Mouse (Mus musculus) midbrain, embryonic 11.5 days (tissue): ENCODE results near the gene Ankrd11. TPM values are rescaled to one million over a fixed set of nuclear protein-coding genes. Genes with fewer than 3 reads are reported as not detected.
A peak's percentile ranks its signal among the peaks of the same experiment; 100 is the strongest.

Experiments
- ATAC-seq: fragments of 200-750 bp; cut with Nextera tagmentation; 2 replicates; pipeline ENCODE4 v1.8.0; 2017; ENCODE audit warnings: moderate TSS enrichment, moderate library complexity; ENCODE audit not compliant: low FRiP score
- DNase-seq: peaks from one replicate; pipeline ENCODE4 v3.0.0; 2015; ENCODE audit warnings: low spot score; ENCODE audit errors: missing footprints
- H3K27ac ChIP-seq: fragments of 300-500 bp; sonication (generic); 2 replicates; pipeline ENCODE4 v1.5.1; 2014; ENCODE audit warnings: low read depth, low read length
- H3K27me3 ChIP-seq: fragments of 300-500 bp; sonication (generic); 2 replicates; pipeline ENCODE4 v1.6.1; 2014; ENCODE audit warnings: mild to moderate bottlenecking, low read length, moderate library complexity, mixed read lengths; ENCODE audit not compliant: control insufficient read depth, insufficient read depth
- H3K36me3 ChIP-seq: fragments of 300-500 bp; sonication (generic); 2 replicates; pipeline ENCODE4 v1.6.1; 2014; ENCODE audit warnings: mild to moderate bottlenecking, low read length, moderate library complexity, mixed read lengths; ENCODE audit not compliant: control insufficient read depth, insufficient read depth
- H3K4me1 ChIP-seq: fragments of 300-500 bp; sonication (generic); 2 replicates; pipeline ENCODE4 v1.6.1; 2014; ENCODE audit warnings: low read length; ENCODE audit not compliant: control insufficient read depth, insufficient read depth
- H3K4me2 ChIP-seq: fragments of 300-500 bp; sonication (generic); 2 replicates; pipeline ENCODE4 v1.6.1; 2014; ENCODE audit warnings: mild to moderate bottlenecking, moderate library complexity
- H3K4me3 ChIP-seq: fragments of 300-500 bp; sonication (generic); 2 replicates; pipeline ENCODE4 v1.5.1; 2014; ENCODE audit warnings: low read depth, low read length
- H3K9ac ChIP-seq: fragments of 300-500 bp; sonication (generic); 2 replicates; pipeline ENCODE4 v1.6.1; 2014; ENCODE audit warnings: low read length
- H3K9me3 ChIP-seq: fragments of 300-500 bp; sonication (generic); 2 replicates; pipeline ENCODE4 v1.6.1; 2016; ENCODE audit warnings: low read length; ENCODE audit not compliant: control insufficient read depth
- WGBS: fragments of 180-500 bp; shearing (Covaris S2); extraction: QIAGEN DNeasy Blood & Tissue Kit; methylation state at CpG from one replicate; pipeline ENCODE4 v1.1.7; 2014; 5-methylcytosine and 5-hydroxymethylcytosine counted together
- polyA plus RNA-seq: library from polyadenylated mRNA; unstranded; fragments of >200 nt; fragmentation: Nextera tagmentation; extraction: Ambion mirVana; gene quantifications from 2 replicates; pipeline ENCODE4 v1.2.1, GENCODE M21; 2014

The Ankrd11 gene
- polyA plus RNA-seq, 1 experiment from 2014 or later: 72.0 TPM

GRCm38 (mm10) chr8:122854388-122854787 lies 187.7 kb downstream of the Ankrd11 start:
- H3K9ac ChIP-seq: no peak overlapping the region
- no peaks in the 10 kb centered on the region for H3K36me3 ChIP-seq
- H3K27ac ChIP-seq: no peak overlapping the region
- DNase-seq: no peak
- no peak for ATAC-seq
- H3K4me1 ChIP-seq: peaks cover 11% of the 10 kb centered on the region
- H3K27me3 ChIP-seq: no peaks in the 10 kb centered on the region
- H3K4me2 ChIP-seq: no peak overlapping the region
- no peak overlapping the region for H3K4me3 ChIP-seq
- WGBS: 78% methylated on average over 7 of the region's 7 CpGs
- no peaks in the 10 kb centered on the region for H3K9me3 ChIP-seq

- Histone ChIP-seq H3K27ac (no peak overlapping the region), H3K27me3 (no peaks in the 10 kb centered on the region), H3K9me3 (no peaks in the 10 kb centered on the region), H3K4me1 (peaks cover 11% of the 10 kb centered on the region), H3K4me3 (no peak overlapping the region), H3K4me2 (0 out of 2 replicates have a peak overlapping the region, but pooled peaks have one; percentile 3), H3K9ac (peak overlapping the region; percentile 29; the same call in 1 of the 2 replicates), H3K36me3 (no peaks in the 10 kb centered on the region)
- peak; percentile 88 for DNase-seq
- 11% methylated on average over 11 of the region's 11 CpGs for WGBS
- ATAC-seq: peak; percentile 88
These were observed 188.7 kb downstream of the Ankrd11 start for GRCm38 (mm10) chr8:122853340-122853771.

- Histone ChIP-seq H3K9ac (no peak overlapping the region), H3K27me3 (no peaks in the 10 kb centered on the region), H3K27ac (no peak overlapping the region), H3K4me3 (no peak overlapping the region), H3K4me2 (no peak overlapping the region), H3K9me3 (no peaks in the 10 kb centered on the region), H3K36me3 (no peaks in the 10 kb centered on the region), H3K4me1 (peaks cover 11% of the 10 kb centered on the region)
- DNase-seq: no peak
- 56% methylated on average over 1 of the region's 1 CpGs for WGBS
- ATAC-seq: no peak
These were observed 189.6 kb downstream of the Ankrd11 start for GRCm38 (mm10) chr8:122852546-122852905.

GRCm38 (mm10) chr8:122851692-122852545 lies 190.2 kb downstream of the Ankrd11 start:
- H3K36me3 ChIP-seq: no peaks in the 10 kb centered on the region
- H3K9me3 ChIP-seq: no peaks in the 10 kb centered on the region
- H3K4me1 ChIP-seq: peaks cover 11% of the 10 kb centered on the region
- H3K4me3 ChIP-seq: no peak overlapping the region
- DNase-seq (no peak), ATAC-seq (no peak)
- WGBS: 81% methylated on average over 12 of the region's 12 CpGs
- H3K27me3 ChIP-seq: no peaks in the 10 kb centered on the region
- H3K27ac ChIP-seq: no peak overlapping the region
- no peak overlapping the region for H3K9ac ChIP-seq
- H3K4me2 ChIP-seq: no peak overlapping the region

GRCm38 (mm10) chr8:122850641-122851240 lies 191.3 kb downstream of the Ankrd11 start:
- peaks cover 11% of the 10 kb centered on the region for H3K4me1 ChIP-seq
- DNase-seq (no peak), ATAC-seq (no peak)
- no peaks in the 10 kb centered on the region for H3K36me3 ChIP-seq
- H3K4me3 ChIP-seq: no peak overlapping the region
- 66% methylated on average over 3 of the region's 3 CpGs for WGBS
- H3K27ac ChIP-seq: no peak overlapping the region
- H3K4me2 ChIP-seq: no peak overlapping the region
- no peaks in the 10 kb centered on the region for H3K27me3 ChIP-seq
- no peaks in the 10 kb centered on the region for H3K9me3 ChIP-seq
- H3K9ac ChIP-seq: no peak overlapping the region

- H3K4me1 ChIP-seq: peaks cover 11% of the 10 kb centered on the region
- no peak overlapping the region for H3K4me2 ChIP-seq
- ATAC-seq (no peak), DNase-seq (no peak)
- WGBS: 71% methylated on average over 10 of the region's 11 CpGs
- H3K9ac ChIP-seq: no peak overlapping the region
- no peaks in the 10 kb centered on the region for H3K27me3 ChIP-seq
- no peak overlapping the region for H3K4me3 ChIP-seq
- no peaks in the 10 kb centered on the region for H3K36me3 ChIP-seq
- no peaks in the 10 kb centered on the region for H3K9me3 ChIP-seq
- no peak overlapping the region for H3K27ac ChIP-seq
These were observed 192.7 kb downstream of the Ankrd11 start for GRCm38 (mm10) chr8:122849152-122849910.

- Histone ChIP-seq H3K4me2 (peak within 1 kb of the TSS; percentile 5; the same call in 1 of the 2 replicates), H3K36me3 (no peaks in the 10 kb centered on the region), H3K27me3 (no peaks in the 10 kb centered on the region), H3K4me1 (peaks cover under 1% of the 10 kb centered on the region), H3K27ac (no peak within 1 kb of the TSS), H3K9me3 (no peaks in the 10 kb centered on the region), H3K9ac (no peak within 1 kb of the TSS), H3K4me3 (no peak within 1 kb of the TSS)
- peak; percentile 90 for DNase-seq
- ATAC-seq: peak; percentile 87
- 20% methylated on average over 17 of the region's 18 CpGs for WGBS
These were observed 194.1 kb downstream of the Ankrd11 start, which contains the start of gene Cdh15 for GRCm38 (mm10) chr8:122847829-122848561. Gene Cdh15 (plus strand): TSS chr8:122847966.

GRCm38 (mm10) chr8:122845662-122846061 lies 196.4 kb downstream of the Ankrd11 start:
- Histone ChIP-seq H3K4me2 (no peak overlapping the region), H3K9ac (no peak overlapping the region), H3K27ac (no peak overlapping the region), H3K4me1 (no peaks in the 10 kb centered on the region; the same call in 1 of the 2 replicates), H3K36me3 (no peaks in the 10 kb centered on the region), H3K4me3 (no peak overlapping the region), H3K27me3 (no peaks in the 10 kb centered on the region), H3K9me3 (no peaks in the 10 kb centered on the region)
- no peak for DNase-seq
- no peak for ATAC-seq
- 83% methylated on average over 4 of the region's 4 CpGs for WGBS
